Mouse (Mus musculus) layer of hippocampus, adult 11-12 months (tissue): ENCODE measurements at regions not wholly inside any gene's neighbourhood (a gene's known extent, or its start where the extent isn't known, plus 50 kb on each side); places are given as distances from the start of the nearest gene placed in this dataset.

Source experiments
- DNase-seq: peaks from one replicate; pipeline ENCODE4 v3.0.0; 2022; ENCODE audit warnings: low spot score

DNA sequence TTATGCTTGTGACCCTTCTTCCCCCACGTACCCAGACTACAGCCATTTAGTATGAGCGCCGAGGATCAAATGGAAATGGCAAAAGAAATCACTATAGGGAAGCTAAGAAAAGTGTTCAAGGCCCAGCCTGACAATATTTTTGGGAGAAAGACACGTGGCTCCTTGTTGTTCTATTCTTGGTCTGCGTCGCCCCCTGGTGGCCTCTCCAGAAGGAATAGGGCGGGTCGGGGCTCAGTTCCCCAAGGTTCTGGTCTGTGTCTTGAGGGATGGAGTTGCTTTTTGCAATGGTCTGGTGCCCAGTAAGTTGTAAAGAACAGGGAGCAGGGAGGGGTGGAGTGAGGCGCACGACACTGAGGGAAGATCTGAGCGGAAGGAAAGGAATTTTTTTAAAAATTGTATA, 264.4 kb upstream of the Nfe2l3 start:
- DNase-seq, result peak; percentile 73

DNA sequence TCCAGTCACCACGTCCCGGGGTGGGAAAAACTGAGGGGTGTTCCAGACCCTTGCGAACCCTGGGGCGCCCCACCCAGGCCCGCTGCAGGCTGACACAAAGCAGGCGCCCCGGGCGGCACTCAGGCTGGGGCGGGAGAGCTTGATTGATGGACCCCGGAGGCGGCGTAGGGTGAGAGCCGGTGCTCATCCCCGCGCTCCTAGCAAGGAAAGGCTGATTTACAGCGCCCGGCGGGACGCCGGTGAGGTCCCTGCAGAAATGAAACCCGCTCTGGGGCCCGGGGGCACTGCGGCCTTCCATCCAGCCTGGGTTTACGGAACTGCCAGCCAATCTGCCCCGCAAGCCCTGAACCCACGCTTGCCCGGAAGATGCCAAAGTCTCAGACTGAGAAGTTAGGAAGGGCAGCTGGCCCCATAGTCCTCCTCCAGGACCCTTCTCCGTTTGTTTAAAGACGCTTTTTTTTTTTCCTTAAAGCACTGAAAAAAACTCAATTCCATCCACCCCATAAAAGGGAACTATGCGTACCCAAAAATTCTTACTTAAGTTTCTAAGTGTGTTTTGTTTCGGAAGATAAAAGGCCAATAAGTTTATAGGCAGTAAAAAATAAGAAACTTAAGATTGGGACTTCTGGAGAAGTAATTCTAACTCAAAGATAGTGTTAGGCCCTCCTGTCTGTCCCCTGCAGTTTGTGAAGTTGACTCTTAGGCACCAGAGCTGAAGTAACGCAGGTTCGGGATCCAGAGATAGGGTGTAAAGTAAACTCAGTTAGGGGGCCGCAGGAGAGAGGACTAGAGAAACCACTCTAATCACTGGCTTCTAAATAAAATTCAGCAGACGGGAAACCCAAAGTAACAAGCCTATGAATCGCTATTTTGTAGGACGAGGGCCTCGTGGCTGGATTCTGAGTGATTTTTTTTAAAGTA, 263.4 kb upstream of the Nfe2l3 start:
- no peak for DNase-seq

DNA sequence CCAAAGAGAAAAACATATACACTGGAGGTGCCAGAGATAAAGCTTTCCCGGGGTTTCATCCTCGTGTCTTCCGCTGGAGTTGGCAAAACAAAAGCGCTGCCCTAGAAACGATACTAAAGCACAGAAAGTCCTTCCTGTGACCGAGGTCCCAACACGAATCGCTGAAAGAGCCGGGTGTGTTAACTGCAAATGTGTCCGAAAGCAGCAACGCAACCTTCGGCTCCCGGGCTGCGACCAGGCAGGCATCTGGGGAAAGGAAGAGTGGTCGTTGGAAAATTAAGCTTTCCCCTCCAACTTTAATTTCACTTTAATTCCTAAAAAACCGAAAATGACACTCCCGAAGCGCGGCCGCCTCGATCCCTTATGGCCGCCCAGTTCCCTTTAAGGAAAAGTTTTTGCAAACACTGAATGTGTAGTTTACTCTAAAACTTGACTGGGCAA, 262.5 kb upstream of the Nfe2l3 start:
- no peak for DNase-seq

DNA sequence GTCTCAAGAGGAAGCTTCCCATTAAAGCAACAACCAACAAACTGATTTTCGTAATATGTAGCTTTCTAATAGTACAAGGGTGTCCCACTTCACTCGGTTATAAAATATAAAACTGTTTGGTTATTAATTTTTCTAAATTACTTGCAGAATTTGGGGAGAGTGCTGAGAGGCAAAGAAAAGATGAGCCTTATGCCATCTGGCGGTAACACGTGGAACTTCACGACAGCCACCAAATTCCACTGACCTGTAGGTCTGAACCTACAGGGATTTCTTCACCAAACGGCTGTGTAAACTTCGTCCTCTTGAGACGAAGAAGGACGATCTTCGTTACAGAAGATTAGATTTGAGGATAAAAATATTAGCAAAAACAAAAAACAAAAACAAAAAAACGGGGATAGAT, 262.1 kb upstream of the Nfe2l3 start:
- DNase-seq, result no peak

DNA sequence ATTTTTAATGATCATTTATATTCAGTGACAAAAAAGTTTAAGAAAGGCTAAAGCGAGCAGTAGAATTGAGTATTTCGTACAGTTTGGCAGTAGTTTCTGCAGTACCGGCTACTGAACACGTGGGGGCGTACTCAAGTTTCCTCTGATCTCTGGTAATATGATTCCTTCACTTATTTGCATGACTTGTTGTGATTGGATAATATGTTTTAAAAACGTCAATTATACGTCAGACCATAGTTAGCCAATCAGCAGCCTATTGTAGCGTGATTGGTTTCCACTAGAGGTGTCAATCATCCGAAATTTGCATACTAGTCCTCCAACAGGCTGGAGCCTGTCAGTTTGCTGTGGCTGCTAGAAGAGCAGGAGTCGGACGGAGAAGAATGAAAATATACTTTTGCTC, 261.6 kb upstream of the Nfe2l3 start:
- DNase-seq, result no peak

- no peak for DNase-seq
Measured at GRCm38 (mm10) chr6:51171761-51172160, 260.7 kb upstream of the Nfe2l3 start.

DNA sequence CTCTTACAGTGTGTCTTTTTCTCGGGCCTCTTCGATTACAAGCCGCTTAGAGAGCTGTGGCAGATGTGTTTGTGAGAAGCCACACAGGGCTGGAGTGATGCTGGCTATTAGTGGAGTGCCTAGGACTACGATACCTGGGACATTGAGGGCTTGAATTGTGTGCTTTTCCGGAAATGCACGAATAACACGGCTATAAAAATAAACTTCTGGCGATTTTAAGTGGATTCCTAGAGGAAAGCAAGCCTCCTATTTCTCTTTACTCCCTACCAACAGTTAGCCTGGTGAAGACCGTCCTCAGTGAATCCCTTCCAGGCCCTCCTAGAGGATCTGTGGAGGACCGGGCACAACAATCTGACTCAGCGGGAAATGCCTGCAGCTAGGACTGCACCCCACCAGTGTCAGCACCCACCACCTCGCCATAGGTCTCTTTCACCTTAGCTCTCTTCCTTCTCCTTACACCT, 260.1 kb upstream of the Nfe2l3 start:
- no peak for DNase-seq

DNA sequence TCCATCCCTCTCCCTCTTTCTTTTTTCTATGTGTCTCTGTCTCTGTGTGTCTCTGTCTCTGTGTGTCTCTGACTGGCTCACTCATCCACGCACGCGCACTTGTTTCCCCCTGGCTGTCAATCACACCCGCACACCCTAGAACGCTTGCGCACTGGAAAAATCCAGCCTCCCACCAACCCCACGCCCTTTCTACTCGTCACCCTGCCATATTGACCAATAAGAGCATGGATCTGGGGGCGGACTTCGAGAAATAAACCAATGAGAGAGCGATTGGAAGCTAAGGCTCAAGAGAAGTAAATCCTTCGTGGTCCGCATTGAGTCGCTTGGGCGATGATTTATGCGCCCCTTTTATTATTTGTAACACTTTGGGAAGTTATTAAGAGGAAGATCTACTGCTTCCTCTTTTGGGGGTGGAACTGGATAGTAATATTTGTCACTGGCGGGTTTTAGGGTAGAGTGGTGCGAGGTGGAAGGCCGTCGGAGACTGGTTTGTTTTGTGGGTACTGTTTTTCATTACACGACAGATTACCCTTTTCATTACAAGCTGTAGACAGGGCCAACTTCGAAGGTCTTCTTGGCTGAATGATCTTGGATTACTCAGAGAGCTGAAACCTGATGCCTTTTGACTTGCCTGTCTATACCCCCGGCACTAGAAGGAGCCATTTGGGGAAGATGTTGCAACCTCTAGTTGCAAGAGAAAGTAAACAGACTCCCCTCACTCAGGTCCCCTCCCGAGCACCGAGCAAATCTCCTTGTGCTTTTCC, 259.4 kb upstream of the Nfe2l3 start:
- DNase-seq, result peak; percentile 52

DNA sequence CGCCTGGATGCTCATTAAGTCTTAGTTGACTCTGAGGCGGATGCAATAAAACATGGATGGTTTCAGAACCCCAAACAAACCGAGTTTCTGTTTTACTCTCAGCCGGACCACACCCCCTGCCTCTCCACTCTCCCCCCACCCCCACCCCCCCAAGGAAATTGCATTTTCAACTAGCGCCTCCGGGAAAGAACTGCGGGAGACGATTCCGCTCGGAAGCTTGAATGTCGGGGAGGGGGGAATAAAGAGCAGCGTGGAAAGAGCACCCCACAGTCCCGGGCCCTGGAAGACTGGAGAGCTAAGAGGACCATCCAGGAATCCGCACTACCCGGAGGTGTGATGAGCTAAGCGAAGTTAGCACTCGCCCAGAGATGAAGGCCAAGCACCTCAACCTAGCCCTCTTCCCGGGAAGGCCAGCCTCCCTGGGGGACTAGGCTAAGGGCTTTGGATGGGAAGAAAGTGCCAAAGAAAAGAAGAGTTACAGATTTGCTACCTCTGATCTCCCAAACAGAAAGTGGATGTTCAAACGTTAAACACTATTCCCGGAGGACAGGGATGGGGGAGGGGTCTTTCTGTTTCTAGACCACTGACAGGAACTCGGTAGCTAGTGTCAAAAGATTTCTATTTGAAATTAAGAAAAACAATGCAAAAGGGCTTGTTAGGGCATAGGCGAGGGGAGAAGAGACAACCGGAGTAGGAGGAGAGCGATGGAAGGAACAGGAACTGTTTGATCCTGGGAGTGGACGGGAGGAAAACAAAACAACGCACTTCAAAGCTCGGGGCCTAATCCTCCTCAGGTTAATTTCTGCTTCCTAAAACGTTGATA, 258.6 kb upstream of the Nfe2l3 start:
- no peak for DNase-seq

- DNase-seq, result no peak
Measured at GRCm38 (mm10) chr6:51174443-51175021, 257.9 kb upstream of the Nfe2l3 start.

- DNase-seq, result no peak
Measured at GRCm38 (mm10) chr6:51175616-51176590, 256.6 kb upstream of the Nfe2l3 start.

- DNase-seq, result no peak
Measured at GRCm38 (mm10) chr6:51176791-51177433, 255.6 kb upstream of the Nfe2l3 start.

- no peak for DNase-seq
Measured at GRCm38 (mm10) chr6:51177701-51178060, 254.8 kb upstream of the Nfe2l3 start.

- no peak for DNase-seq
Measured at GRCm38 (mm10) chr6:51178061-51178791, 254.2 kb upstream of the Nfe2l3 start.

DNA sequence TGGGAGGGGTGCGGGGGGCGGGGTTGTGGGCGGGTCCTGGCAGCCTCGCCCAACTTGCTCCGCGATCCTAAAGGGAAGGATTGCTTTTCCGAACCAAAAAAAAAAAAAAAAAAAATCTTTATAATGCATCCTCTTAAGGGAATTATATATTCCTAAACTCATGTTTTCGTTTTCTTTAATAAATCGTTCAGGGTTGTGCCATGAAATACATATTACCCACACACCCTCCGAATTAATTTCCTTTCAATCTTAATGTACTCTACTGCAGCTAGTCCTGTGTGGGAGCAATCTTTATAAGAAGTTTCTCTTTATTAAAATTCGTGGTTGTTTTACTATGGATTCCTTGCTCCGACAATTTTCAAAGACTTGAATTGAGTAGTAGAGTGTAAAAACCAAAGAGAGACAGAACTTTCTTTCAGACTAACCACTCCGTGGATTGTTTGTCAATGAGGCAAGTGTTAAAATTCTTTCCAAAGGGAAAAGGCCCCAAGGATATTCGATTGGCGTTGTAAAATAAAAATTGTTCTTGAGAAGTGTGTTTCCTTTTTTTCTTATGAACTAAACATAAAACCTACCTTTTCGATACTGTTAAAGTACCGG, 253.6 kb upstream of the Nfe2l3 start:
- no peak for DNase-seq

- no peak for DNase-seq
Measured at GRCm38 (mm10) chr6:51179741-51180537, 252.5 kb upstream of the Nfe2l3 start.

DNA sequence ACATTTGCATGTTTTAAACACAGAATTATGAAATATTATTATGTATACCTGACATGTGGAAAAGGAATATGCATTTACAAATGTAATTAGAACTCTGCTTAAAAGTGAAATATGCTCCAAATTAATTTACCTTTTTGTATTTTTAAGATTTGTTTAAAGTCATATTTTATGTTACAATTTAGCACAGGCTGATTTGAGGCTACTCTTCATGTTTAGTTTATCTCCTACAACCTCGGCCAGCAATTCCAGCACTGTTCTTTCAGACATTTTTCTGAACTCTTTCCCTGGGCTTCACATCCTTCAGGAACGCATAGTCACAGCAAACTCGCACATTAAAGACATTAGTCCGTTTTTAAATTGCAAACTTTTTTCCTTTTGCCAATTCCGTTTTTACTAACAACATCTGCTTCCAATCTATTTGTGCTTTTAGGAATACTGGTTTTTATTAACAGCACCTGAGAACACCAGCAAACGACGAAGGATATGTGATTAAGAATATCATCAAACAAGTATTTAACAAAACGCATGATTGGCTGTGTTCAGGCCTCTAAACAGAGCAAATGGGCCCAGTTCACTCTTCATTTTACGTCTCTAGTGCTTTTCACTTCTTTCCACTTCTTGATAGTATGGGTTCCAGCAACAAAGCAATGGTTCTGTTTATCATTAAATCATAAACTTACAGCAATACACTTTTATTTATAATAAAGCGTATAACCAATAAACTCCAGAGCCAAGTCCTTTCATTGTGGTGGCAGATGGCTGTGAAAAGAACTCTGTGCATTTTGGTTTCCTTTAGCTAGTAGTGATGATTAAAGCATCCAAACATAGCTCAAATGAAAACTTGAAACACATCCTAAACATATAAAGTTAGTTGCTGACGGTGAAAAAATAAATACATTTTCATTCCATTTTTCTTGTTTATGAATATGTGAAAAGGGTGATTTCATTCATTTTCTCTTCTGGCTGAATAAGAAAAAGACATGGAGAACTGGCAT, 251.3 kb upstream of the Nfe2l3 start:
- DNase-seq, result no peak
